Mouse (Mus musculus) olfactory bulb, adult 2 months (tissue): ENCODE data around the gene Olfr1423.

Source experiments
- CTCF ChIP-seq: fragments of 200-500 bp; IDR thresholded peaks from 2 replicates; pipeline ENCODE4 v1.5.1; 2012; ENCODE audit warnings: low read depth, mild to moderate bottlenecking, low read length, moderate library complexity; ENCODE audit not compliant: insufficient read depth
- POLR2A ChIP-seq: fragments of 200-500 bp; IDR thresholded peaks from 2 replicates; pipeline ENCODE4 v1.6.1; 2012; ENCODE audit warnings: mild to moderate bottlenecking, low read depth, low read length, moderate library complexity; ENCODE audit not compliant: insufficient read depth

- TF ChIP-seq CTCF (no peak), POLR2A (no peak)
Observed at GRCm38 (mm10) chr19:12037727-12038126, 3.4 kb downstream of the Olfr1423 start.
